Mouse (Mus musculus) E14TG2a.4 (cell line): ENCODE data around the gene Mccc1.

Experiments
- CTCF ChIP-seq: conservative IDR thresholded peaks from 2 replicates; pipeline ENCODE4 v1.5.1; 2014; ENCODE audit warnings: low read length
- NANOG ChIP-seq: IDR thresholded peaks from 2 replicates; pipeline ENCODE4 v1.6.1; 2014; ENCODE audit warnings: borderline replicate concordance, low read length, mixed read lengths

GRCm38 (mm10) chr3:35988031-35988430 lies 12.4 kb downstream of the Mccc1 start:
- TF ChIP-seq CTCF: no peak
- no peak for TF ChIP-seq NANOG
